Mouse (Mus musculus): Measurements from ENCODE around the gene Gnl1.
"Not testable (repeated sequence)": the region's sequence is repeated elsewhere in the genome, so short reads cannot be mapped to it uniquely, and the experiment has no call there.

Gene Gnl1

GRCm38 (mm10) chr17:35979401-35980362, at the start of gene Gnl1, which contains the start of gene Prr3:
TSS of gene Gnl1 (plus strand) at chr17:35979851.
TSS of gene Prr3 (minus strand) at chr17:35980236.
- CTCF ChIA-PET, result interaction anchor here in 3 of 4 experiments (0.9 to 6.1 kb wide), 8 partner anchors 12 to 81 kb away, joined by 3 to 46 read pairs (median 4); partner anchors contain the start of gene Mrps18b (in 1 of the 3)
- POLR2A ChIA-PET, result interaction anchor here (0.6 to 7.7 kb wide), 45 partner anchors 8 to 312 kb away, joined by 3 to 56 read pairs (median 4); partner anchors contain the start of genes Abcf1 (in 3 of the 4), Ier3 (in 2 of the 4), Mdc1 (in 2 of the 4) and Mrps18b (in 1 of the 4)

GRCm38 (mm10) chr17:35930627-35931026, 49.0 kb upstream of the Gnl1 start:
- ChIA-PET POLR2A (interaction anchor here in 2 of 4 experiments (1.1 to 1.3 kb wide), 2 partner anchors 20 kb away, joined by 5 to 9 read pairs; no protein-coding TSS in a partner anchor), CTCF (no interaction called here)

GRCm38 (mm10) chr17:35932608-35933007, 47.0 kb upstream of the Gnl1 start:
- POLR2A ChIA-PET, result interaction anchor here in 1 of 4 experiments (8.4 kb wide), 1 partner anchor 10 kb away, joined by 241 read pairs; no protein-coding TSS in a partner anchor
- CTCF ChIA-PET, result no interaction called here

- ChIA-PET POLR2A (interaction anchor here (0.8 to 8.4 kb wide), 35 partner anchors 13 to 283 kb away, joined by 3 to 241 read pairs (median 6); partner anchors contain the start of genes Gnl1 (in 2 of the 4), Mrps18b (in 2 of the 4), Ppp1r10 (in 2 of the 4) and Prr3 (in 2 of the 4)), CTCF (interaction anchor here (0.9 to 4.8 kb wide), 8 partner anchors 22 to 125 kb away, joined by 4 to 67 read pairs (median 10); no protein-coding TSS in a partner anchor)
Measured at GRCm38 (mm10) chr17:35935763-35936162, 43.9 kb upstream of the Gnl1 start.

GRCm38 (mm10) chr17:35937700-35938348, 41.8 kb upstream of the Gnl1 start:
- POLR2A ChIA-PET, result interaction anchor here (0.6 to 8.4 kb wide), 47 partner anchors 15 to 304 kb away, joined by 3 to 241 read pairs (median 5); partner anchors contain the start of genes Gnl1 (in 3 of the 4), Prr3 (in 3 of the 4), Mrps18b (in 2 of the 4) and Ppp1r10 (in 2 of the 4)

GRCm38 (mm10) chr17:35939108-35939507, 40.5 kb upstream of the Gnl1 start:
- CTCF ChIA-PET, result interaction anchor here (0.6 to 4.8 kb wide), 26 partner anchors 19 to 849 kb away, joined by 3 to 67 read pairs (median 4); partner anchors contain the start of genes H2-T24 (in 1 of the 4), Mdc1 (in 1 of the 4) and Prr3 (in 1 of the 4)
- POLR2A ChIA-PET, result interaction anchor here (0.6 to 8.4 kb wide), 60 partner anchors 10 to 348 kb away, joined by 3 to 241 read pairs (median 4); partner anchors contain the start of genes Gnl1 (in 2 of the 4), Mrps18b (in 2 of the 4), Ppp1r10 (in 2 of the 4) and Prr3 (in 2 of the 4)

More at GRCm38 (mm10) chr17:35937700-35938348, 41.8 kb upstream of the Gnl1 start:
- CTCF ChIA-PET, result interaction anchor here (0.6 to 4.8 kb wide), 36 partner anchors 10 to 255 kb away, joined by 3 to 67 read pairs (median 4); partner anchors contain the start of genes Gnl1 (in 1 of the 4), Nrm (in 1 of the 4) and Prr3 (in 1 of the 4)

GRCm38 (mm10) chr17:35939941-35940340, 39.7 kb upstream of the Gnl1 start:
- ChIA-PET CTCF (interaction anchor here in 1 of 4 experiments (1.0 to 4.8 kb wide), 4 partner anchors 26 to 121 kb away, joined by 4 to 67 read pairs (median 8); no protein-coding TSS in a partner anchor), POLR2A (interaction anchor here in 2 of 4 experiments (1.0 to 8.4 kb wide), 14 partner anchors 15 to 58 kb away, joined by 3 to 241 read pairs (median 15); partner anchors contain the start of genes Abcf1 (in 1 of the 2), Gnl1 (in 1 of the 2) and Prr3 (in 1 of the 2))

GRCm38 (mm10) chr17:35950946-35951345, 28.7 kb upstream of the Gnl1 start:
- CTCF ChIA-PET, result interaction anchor here in 1 of 4 experiments (0.5 to 0.6 kb wide), 2 partner anchors 13 to 21 kb away, joined by 3 read pairs; no protein-coding TSS in a partner anchor
- POLR2A ChIA-PET, result interaction anchor here in 2 of 4 experiments (0.6 to 1.1 kb wide), 3 partner anchors 21 to 33 kb away, joined by 3 to 9 read pairs (median 5); no protein-coding TSS in a partner anchor

GRCm38 (mm10) chr17:35952559-35952958, 27.1 kb upstream of the Gnl1 start:
- POLR2A ChIA-PET, CTCF ChIA-PET: not testable (repeated sequence)

- ChIA-PET POLR2A (interaction anchor here in 3 of 4 experiments (0.9 to 2.8 kb wide), 16 partner anchors 9 to 97 kb away, joined by 3 to 30 read pairs (median 4); partner anchors contain the start of genes Abcf1 (in 1 of the 3), Gnl1 (in 1 of the 3) and Prr3 (in 1 of the 3)), CTCF (interaction anchor here in 1 of 4 experiments (0.6 to 1.0 kb wide), 3 partner anchors 17 to 113 kb away, joined by 3 to 4 read pairs (median 3); no protein-coding TSS in a partner anchor)
Measured at GRCm38 (mm10) chr17:35954665-35955064, 25.0 kb upstream of the Gnl1 start.

GRCm38 (mm10) chr17:35958533-35959223, 21.0 kb upstream of the Gnl1 start:
- CTCF ChIA-PET, result interaction anchor here in 3 of 4 experiments (0.8 to 2.6 kb wide), 6 partner anchors 10 to 374 kb away, joined by 3 to 11 read pairs (median 4); partner anchors contain the start of gene Abcf1 (in 1 of the 3)
- POLR2A ChIA-PET, result interaction anchor here (0.6 to 16.9 kb wide), 30 partner anchors 8 to 1101 kb away, joined by 3 to 152 read pairs (median 4); partner anchors contain the start of genes Gnl1 (in 2 of the 4), Prr3 (in 2 of the 4), Abcf1 (in 1 of the 4) and Dhx16 (in 1 of the 4)

- ChIA-PET CTCF (interaction anchor here in 2 of 4 experiments (0.6 to 0.9 kb wide), 3 partner anchors 127 to 264 kb away, joined by 3 to 5 read pairs (median 5); no protein-coding TSS in a partner anchor), POLR2A (interaction anchor here in 3 of 4 experiments (0.6 to 16.9 kb wide), 22 partner anchors 8 to 270 kb away, joined by 3 to 152 read pairs (median 4); partner anchors contain the start of genes Gnl1 (in 1 of the 3) and Prr3 (in 1 of the 3))
Measured at GRCm38 (mm10) chr17:35963279-35963678, 16.4 kb upstream of the Gnl1 start.

- ChIA-PET CTCF (interaction anchor here in 2 of 4 experiments (0.6 to 2.1 kb wide), 2 partner anchors 10 to 19 kb away, joined by 3 to 6 read pairs; no protein-coding TSS in a partner anchor), POLR2A (interaction anchor here in 3 of 4 experiments (0.6 to 16.9 kb wide), 22 partner anchors 8 to 130 kb away, joined by 3 to 152 read pairs (median 4); partner anchors contain the start of genes Gnl1 (in 2 of the 3), Mdc1 (in 1 of the 3), Mrps18b (in 1 of the 3) and Ppp1r10 (in 1 of the 3))
Measured at GRCm38 (mm10) chr17:35967621-35968020, 12.0 kb upstream of the Gnl1 start.

GRCm38 (mm10) chr17:35969418-35970389, 9.9 kb upstream of the Gnl1 start, which contains the start of gene Abcf1:
TSS of gene Abcf1 (minus strand) at chr17:35969761.
- ChIA-PET POLR2A (interaction anchor here in 3 of 4 experiments (0.5 to 16.9 kb wide), 23 partner anchors 8 to 128 kb away, joined by 3 to 152 read pairs (median 5); partner anchors contain the start of genes Gnl1 (in 3 of the 3), Prr3 (in 3 of the 3), Atat1 (in 1 of the 3) and Mdc1 (in 1 of the 3)), CTCF (interaction anchor here in 2 of 4 experiments (0.7 to 2.1 kb wide), 6 partner anchors 12 to 148 kb away, joined by 3 to 6 read pairs (median 4); partner anchors contain the start of gene Ier3 (in 1 of the 2))
